Mouse (Mus musculus) MEL-GATA-1-ER (cell line): ENCODE results near the gene Bcl9l.
A peak's percentile ranks its signal among the peaks of the same experiment; 100 is the strongest.

Experiments used
- DNase-seq: peaks from one replicate; pipeline ENCODE4 v3.0.0-alpha.2; 2012; ENCODE audit warnings: low read depth; ENCODE audit errors: extremely low read depth

Bcl9l gene

GRCm38 (mm10) chr9:44510872-44511601 is 28.4 kb downstream of the Bcl9l start:
- no peak for DNase-seq

- DNase-seq = peak; percentile 55
Observed at GRCm38 (mm10) chr9:44511935-44512716, 29.5 kb downstream of the Bcl9l start.

GRCm38 (mm10) chr9:44512717-44513003 is 30.0 kb downstream of the Bcl9l start:
- DNase-seq = no peak

GRCm38 (mm10) chr9:44513121-44513520 is 30.5 kb downstream of the Bcl9l start:
- no peak for DNase-seq

- DNase-seq = no peak
Observed at GRCm38 (mm10) chr9:44513610-44514009, 31.0 kb downstream of the Bcl9l start.

- DNase-seq = no peak
Observed at GRCm38 (mm10) chr9:44514147-44514546, 31.5 kb downstream of the Bcl9l start.

GRCm38 (mm10) chr9:44515131-44515751 is 32.6 kb downstream of the Bcl9l start:
- DNase-seq = no peak

GRCm38 (mm10) chr9:44515891-44516290 is 33.3 kb downstream of the Bcl9l start:
- DNase-seq = no peak

- no peak for DNase-seq
Observed at GRCm38 (mm10) chr9:44517368-44517767, 34.7 kb downstream of the Bcl9l start.

GRCm38 (mm10) chr9:44518068-44518467 is 35.4 kb downstream of the Bcl9l start:
- no peak for DNase-seq

- no peak for DNase-seq
Observed at GRCm38 (mm10) chr9:44521927-44522326, 39.3 kb downstream of the Bcl9l start.

- DNase-seq = no peak
Observed at GRCm38 (mm10) chr9:44523686-44524085, 41.1 kb downstream of the Bcl9l start.

GRCm38 (mm10) chr9:44524235-44524826 is 41.7 kb downstream of the Bcl9l start:
- DNase-seq = no peak

- no peak for DNase-seq
Observed at GRCm38 (mm10) chr9:44525001-44525400, 42.4 kb downstream of the Bcl9l start.

- no peak for DNase-seq
Observed at GRCm38 (mm10) chr9:44525589-44525988, 43.0 kb downstream of the Bcl9l start.

GRCm38 (mm10) chr9:44526337-44527112 is 43.9 kb downstream of the Bcl9l start:
- no peak for DNase-seq

- no peak for DNase-seq
Observed at GRCm38 (mm10) chr9:44528340-44528739, 45.7 kb downstream of the Bcl9l start.

- no peak for DNase-seq
Observed at GRCm38 (mm10) chr9:44532991-44533580, 50.5 kb downstream of the Bcl9l start.

- DNase-seq = no peak
Observed at GRCm38 (mm10) chr9:44537625-44538301, 55.1 kb downstream of the Bcl9l start.

GRCm38 (mm10) chr9:44539816-44540421 is 57.3 kb downstream of the Bcl9l start:
- no peak for DNase-seq
